Mouse (Mus musculus) kidney, postnatal 10 days (tissue): ENCODE results near the gene Ext2.

Source experiments
- DNase-seq: peaks from one replicate; pipeline ENCODE4 v3.0.0; 2021; ENCODE audit warnings: mixed read lengths

Gene Ext2

DNA sequence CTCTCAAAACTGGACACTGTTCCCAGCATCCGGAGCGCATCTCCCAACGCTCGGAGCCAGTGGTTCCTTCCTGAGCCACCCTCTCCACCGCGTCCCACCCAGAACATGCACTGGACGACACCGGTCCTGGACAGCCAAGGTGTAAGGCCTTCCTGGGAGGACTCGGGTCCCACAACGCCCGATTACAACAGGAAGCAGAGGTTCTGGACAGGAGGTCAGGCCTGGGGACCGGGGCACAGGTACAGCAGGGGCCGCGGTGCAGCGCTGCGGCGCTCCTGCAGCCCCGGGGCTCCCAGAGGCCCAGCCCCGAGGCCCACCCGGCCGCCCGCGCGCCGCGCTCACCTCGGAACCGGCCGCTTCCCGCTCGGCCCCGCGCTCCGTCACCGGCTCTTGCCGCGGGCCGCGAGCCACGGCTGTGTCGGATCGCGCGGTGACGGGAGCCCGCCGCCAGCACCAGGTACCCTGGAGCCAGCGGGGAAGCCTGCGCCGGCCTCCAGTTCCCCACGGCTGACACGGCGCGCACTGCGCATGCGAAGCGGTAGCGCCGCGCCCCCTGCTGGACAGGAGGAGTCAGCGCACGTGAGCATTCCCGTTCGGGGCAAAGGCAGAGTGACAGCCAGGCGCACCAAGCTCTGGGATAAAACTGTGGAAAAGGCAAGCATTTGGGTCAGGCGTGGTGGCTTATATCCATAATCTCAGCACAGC is at the start of gene Ext2:
Ext2 (minus strand) TSS at position 524 of the 705 bp plus-strand sequence.
- peak; percentile 95 for DNase-seq

DNA sequence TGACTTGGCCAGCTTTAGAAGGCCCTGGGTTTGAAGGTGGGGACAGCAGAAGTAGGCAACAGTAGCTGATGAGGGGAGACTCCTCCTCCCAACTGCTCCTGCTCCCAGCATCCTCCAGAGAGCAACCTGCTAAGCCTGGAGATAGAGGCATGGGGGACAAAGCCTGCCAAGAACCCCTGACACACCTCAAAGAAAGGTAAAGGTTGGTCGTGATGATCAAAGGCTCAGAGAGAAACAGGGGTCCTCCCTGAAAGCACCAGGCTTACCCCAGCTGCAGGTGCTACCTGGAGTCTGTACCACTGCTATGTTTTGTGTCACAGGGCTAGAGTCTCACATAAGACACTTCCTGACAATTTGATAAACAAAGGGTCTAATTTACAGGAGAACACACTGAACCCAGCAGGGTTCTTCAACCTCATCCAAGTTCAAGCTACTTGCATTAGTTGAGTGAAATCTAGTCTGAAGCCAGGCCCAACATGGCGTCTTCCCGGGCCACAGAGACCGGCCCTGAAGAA is 49.1 kb upstream of the Ext2 start:
- no peak for DNase-seq

DNA sequence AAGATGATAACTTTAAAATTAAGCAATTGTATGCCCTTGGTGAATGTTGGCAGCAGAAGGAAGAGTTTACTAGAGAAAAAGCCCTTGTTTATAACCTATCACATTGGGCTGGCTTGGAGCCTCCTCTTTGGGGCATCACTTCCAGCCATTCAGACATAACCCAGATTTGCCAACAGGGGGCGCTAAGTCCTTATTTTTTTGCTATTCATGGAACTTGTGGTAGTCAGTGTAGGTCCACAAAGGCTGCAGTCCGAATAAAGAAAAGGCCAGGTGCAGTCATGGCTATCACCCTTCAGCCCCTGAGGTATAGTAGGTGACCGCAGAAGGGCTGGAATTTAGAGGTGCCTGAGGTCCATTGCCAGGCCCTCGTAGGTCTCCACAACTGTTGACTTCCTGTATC is 48.5 kb upstream of the Ext2 start:
- peak; percentile 84 for DNase-seq

DNA sequence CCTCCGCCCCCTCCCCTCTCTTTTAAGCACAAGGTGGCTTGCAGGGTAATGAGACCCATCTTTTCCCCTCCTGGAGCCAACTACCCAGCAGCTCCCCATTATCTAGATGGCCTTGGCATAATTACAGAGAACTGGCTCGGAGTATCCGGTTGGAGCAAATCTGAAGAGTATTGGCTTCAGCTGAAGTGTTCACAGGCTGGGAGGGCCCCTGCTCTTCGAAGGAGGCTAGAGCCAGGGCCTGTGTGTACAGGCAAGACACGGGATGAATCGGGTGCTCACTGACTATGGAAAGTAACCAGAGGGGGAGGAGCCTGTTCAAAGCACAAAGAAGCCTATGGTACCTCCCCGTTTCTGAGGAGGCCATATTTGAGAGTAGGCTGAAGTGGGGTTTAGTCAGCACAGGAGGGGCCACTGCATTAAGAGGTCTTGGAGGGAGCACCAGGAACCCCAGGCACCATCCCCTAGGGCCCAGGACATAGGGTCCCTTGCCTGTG is 46.8 kb upstream of the Ext2 start, which contains the start of gene Accsl:
Accsl (minus strand) TSS at position 51 of the 494 bp plus-strand sequence.
- DNase-seq = no peak

DNA sequence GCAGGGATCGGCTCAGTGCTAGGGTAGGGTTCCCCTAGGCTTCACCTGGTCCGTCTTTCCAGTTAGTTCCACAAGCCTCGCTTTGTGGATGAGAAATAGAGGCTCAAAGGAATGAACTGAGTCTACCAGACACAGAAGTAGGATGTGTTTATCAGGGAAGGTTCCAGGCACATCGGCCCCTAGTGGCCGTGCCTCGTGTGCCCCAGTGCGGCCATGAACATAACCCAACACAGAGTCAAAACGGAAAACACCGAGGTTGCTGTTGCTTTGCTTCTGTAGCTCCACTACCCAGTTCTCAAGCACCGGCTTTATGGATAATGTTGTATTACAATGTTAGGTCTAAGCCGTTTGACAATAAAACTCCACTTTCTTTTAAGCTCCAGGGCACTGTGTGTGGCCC is 46.2 kb upstream of the Ext2 start:
- DNase-seq = no peak

DNA sequence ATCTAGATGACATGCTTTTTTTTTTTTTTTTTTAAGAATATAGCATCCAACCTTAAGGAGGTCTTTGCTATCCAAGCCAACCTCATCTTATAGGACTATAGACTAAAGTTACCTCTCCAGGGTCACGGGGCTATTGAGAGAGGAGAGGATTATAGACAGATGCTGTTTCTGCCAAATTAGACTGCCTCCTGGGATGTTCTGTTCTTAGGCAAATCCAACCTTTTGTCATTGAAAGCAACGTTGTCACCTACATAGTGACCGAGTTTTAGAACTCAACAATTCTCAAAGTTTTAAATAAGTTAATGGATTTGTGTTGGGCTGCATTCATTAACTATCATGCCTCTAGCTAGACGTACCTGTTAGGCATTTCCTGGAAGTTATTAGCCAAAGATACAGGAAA is 40.9 kb upstream of the Ext2 start:
- no peak for DNase-seq

DNA sequence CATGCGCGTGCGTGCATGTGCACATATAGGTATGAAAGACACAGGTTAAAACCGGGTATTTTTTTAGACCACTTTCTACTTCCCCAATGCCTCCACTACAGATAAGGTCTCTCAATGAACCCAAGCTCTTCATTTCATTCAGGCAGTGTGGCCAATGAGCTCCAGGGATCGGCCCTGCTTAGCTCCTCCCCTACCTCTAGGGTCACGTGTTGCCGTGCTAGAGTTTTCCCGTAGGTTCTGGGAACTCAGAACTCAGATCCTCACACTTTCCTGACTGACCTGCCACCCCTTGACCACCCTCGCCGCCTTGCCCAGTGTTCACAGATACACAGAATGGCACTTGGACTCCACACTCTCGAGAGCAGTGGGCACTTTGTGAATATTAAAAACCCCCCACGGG is 36.5 kb upstream of the Ext2 start:
- no peak for DNase-seq

DNA sequence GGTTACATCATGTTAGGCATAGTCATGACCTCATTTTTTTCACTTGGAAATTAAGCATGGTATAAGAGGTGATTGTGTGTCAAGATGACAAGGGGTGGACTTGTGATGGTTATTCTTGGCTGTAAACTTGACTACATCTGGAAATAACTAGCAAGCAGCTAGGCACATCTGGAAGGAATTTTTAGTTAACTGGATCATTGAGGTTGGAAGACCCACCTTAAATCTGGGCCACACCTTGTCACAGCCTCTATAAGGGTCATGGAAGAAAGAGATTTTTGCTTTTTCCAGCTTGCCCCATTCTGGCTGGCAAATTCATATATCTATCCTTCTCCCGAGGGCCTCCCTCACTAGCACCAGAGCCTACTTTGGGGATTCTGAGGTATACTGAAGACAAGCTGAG is 28.9 kb upstream of the Ext2 start:
- no peak for DNase-seq

DNA sequence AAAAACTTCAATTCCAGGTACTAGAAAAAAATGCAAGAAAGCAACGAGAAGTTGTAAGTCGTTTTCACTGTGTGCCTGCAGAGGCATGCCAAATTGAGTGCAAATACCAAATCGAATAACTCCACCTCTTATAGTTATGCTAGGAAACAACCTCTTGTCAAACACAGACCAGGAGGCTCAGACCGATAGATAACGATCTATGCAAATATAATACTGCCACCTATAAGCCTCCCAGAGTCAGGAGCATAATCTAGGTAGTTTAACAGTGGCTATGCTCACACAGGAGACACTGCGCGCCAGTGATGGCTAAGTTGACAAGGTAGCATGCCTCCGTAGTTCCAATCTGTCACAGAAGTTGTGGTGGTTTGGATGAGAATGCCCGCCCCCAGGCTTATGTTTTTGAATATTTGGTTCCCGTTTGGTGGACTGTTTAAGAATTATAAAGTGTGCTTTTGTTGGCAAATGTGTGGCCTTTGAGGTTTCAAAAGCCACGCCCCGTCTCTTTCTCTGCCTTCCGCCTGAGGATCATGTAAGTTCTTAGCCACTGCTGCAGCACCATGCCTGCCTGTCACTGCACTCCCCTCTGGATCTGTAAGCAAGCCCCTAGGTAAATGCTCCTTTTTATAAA is 28.1 kb upstream of the Ext2 start:
- DNase-seq = no peak

DNA sequence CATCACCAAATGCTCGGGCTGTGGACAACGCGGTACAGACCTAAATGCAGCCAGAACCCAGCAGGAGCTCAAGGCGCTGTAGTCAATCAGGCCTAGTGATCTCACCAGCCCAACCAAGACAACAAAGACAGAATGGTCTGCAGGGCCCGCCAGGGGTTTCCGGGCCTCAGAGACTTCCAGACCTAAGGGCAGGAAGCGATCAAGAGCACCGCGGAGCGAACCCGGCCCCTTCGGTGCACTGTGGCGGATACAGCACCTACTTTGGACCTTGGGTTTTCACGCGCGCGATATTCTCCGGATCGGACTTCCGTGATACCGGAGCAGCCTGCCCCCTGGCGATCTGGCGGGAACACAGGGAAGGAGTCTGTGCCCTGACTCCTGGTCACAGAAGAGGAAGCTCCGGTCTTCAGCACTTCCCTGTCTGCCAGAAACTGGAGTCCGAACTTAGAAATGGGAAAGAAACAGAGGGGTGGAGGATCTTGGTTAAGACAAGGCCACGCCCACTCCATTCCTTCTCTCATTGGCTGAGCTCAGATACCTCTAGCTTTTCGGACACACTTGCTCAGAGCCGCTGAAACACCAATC is 27.2 kb upstream of the Ext2 start, which contains the start of gene Accs:
Accs (minus strand) TSS at position 439 of the 585 bp plus-strand sequence.
- DNase-seq = peak; percentile 89

DNA sequence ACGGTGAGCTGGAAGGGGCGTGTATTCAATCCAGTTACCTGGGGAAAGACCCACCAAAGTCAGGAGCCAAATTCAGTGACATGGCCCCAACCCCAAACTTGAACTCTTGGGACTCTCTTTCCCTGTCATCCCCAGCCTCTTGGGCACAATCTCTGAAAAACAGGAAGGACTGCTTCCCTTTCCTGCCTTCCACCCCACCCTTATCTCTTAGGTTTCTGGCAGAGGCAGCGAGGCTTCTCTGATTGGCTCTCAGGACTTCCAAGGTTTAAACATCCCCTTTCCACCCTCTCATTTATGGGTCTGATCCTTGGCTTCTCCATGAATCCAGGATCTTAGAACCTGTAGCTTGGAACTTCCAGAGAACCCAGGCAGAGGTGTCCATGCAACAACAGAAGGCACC is 19.0 kb upstream of the Ext2 start:
- DNase-seq = no peak

DNA sequence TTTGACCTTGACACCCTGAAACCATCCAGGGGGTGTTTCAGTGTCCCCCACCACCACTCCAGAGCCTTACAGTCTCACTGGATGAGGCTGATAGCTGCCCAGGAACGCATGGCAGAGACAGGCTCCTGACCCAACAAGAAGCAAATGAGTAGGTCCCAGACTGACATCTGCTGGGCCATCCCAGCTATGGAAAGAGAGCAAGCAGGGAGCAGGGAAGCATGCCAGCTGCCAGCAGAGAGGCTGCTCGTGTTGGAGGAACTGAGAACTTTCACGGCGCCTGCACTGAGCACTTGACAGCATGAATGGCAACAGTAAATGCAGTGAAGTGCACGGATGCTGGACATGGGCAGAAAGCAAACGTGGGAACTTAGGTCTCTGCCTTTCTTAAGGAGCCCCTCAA is 17.7 kb upstream of the Ext2 start:
- DNase-seq = no peak

DNA sequence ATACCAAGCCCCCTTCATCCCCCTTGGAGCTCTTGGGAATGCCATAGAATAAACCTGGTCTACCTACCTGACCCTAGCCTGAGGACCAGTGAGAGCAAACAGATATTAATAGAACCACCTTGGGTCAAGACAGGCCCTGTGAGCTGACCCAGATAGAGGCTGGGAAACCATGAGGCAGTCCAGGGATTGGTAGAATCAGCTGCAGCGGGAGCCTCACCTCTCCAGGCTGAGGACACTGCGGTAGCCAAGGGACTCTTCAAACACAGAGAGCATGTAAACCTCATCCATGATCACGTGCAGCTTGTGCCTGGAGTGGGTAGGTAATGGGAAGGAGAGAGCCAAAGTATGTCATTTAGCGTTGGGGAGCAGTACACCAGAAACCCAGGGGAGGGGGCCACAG is 16.6 kb upstream of the Ext2 start:
- DNase-seq = no peak

DNA sequence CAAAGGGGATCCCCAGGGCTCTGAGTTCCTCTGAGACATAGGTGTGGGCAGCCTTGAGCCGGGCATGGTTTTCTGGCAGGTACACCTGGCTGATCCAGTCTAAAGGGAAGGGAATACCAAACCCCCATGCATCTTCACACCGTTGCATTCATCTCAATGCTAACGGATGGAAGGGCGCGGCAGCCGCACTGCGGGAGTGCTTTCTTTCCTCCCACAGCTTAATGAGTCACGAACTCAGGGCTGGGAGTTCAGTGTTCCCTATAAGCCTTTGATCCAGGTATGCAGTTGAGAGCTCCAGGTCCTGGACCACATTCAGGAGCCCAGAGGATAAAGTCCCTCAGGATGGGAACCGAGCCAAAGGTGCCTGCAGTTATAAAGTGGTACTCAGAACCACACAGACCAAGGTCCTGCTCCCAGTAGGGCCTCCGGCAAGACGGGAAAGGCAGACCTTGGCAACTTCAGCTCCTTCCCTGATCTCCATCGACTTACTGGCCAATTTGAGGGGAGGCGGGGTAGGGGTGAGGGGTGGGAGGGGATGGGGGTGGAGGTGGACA is 13.9 kb upstream of the Ext2 start:
- peak; percentile 68 for DNase-seq

DNA sequence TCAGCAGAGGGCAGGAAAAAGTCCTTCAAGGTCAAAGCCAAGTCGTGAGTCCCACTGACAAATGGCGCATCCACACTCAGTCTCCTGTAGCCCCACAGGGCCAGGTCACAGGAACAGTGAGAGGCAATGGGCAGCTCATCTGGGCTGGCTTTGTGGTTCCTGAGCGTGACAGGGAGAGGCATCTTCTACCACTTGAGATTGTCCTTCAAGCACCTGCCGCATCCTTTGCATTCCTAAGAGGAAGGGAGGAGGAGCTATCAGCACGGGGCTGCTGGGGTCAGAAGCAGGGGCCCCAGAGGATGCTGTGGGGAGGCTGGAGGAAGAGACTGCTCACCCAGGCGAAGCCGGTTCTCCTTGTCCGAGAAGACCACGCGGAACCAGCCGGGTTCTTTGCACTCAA is 13.2 kb upstream of the Ext2 start:
- no peak for DNase-seq

DNA sequence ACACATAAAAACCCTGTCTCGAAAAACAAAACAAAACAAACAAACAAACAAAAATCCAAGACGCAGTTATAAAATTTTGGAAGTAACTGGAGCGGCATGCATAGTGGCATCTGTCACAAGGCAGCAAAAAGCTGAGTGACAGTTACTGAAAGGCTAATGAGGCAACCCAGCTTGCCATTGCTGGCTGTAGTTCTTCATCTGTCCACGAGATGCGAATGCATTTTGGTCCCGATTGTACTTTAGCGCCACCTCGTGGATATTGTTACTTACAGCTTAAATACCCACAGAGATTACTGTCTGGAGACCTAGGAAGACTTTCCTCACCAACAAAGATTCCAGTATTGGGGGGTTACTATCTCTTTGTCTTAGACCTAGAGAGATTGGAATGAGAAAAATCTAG is 1.2 kb upstream of the Ext2 start:
- peak; percentile 83 for DNase-seq

DNA sequence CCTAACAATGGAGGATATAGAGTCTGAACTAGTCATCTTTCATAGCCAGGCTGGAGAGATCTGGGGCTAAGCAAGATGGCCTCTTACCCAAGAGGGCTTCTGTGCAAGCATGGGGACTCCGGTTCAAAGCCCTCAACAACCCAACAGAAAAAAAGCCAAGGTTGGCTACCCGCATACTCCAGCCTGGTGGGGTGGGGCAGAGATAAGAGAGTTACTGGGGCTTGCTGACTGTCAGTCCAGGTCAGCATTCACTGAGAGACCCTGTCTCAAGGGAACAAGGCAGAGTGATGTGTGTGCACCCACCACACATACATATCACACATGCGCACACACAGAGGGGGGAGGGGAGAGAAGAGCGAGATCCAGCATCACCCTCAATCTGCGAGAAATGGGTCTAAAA is 4.6 kb downstream of the Ext2 start:
- DNase-seq = no peak

DNA sequence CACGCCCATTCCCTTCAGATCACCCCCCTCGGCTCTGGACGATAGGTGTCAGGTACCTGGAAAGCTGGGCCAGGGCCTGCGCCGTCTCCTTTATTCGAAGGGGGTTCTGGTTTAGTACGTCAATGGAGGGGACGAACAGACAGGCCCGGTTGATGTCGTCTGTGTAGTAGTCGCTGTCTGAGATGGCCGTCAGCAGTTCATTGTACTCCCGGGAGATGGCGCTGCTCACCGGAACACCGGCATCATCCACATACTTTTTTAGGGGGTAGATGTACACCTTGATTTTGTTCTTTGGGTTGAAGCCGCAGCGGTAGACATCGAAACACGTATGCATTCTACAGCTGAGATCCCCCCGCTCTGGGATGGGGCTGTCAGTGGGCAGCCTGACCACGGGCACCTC is 9.0 kb downstream of the Ext2 start:
- DNase-seq = no peak

DNA sequence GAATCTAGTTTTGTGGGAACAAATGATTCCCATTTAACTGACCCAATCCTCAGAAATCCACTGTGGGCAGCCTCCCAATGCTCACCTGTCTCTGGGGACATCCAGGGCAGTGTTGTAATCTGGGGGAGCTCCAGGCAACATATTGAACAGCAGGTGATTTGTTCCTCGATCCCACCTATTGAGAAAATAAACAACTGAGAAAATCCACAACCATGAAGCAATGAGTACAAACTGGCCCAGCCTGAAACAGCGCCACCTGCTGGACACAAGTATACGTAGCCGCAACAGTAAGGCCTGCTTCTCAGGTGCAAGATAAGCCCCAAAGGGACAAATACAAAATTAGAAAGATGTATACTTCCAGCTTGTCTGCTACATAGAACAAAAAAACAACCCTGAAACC is 10.6 kb downstream of the Ext2 start:
- DNase-seq = peak; percentile 82

DNA sequence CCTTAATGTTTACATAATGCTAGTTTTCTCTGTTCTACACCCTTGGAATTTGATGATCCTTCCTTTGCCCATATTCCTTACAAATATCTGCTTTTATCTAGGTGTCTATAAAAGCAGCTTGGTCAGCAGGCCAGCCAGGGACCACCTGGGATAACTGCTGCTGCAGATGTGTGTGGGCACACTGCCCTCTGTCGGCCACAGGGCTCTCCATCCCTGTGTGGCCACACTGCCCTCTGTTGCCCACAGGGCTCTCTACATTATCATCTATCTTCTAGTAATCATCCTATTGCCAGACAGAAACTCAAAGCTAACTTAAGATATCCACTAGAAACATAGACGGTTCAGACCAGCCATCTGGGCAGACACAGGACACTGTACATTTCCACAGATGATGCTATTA is 12.4 kb downstream of the Ext2 start:
- peak; percentile 69 for DNase-seq

DNA sequence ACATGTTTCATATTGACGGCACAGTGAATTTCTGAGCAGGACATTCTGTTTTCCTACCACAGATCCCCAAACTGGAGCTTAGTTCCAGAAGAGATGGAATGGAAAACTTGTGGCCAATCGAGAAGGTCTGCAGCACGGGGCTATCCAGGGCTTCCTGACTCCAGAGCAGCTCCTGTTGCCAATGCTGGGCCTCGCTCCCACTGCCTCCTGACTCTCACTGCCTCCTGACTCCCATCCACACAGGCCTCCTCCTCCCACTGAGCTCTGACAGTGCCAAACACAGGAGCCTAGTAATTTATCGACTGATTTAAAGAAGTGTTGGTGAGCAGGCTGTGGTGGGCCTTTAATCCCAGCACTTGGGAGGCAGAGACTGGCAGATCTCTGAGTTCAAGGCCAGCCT is 14.3 kb downstream of the Ext2 start:
- no peak for DNase-seq

DNA sequence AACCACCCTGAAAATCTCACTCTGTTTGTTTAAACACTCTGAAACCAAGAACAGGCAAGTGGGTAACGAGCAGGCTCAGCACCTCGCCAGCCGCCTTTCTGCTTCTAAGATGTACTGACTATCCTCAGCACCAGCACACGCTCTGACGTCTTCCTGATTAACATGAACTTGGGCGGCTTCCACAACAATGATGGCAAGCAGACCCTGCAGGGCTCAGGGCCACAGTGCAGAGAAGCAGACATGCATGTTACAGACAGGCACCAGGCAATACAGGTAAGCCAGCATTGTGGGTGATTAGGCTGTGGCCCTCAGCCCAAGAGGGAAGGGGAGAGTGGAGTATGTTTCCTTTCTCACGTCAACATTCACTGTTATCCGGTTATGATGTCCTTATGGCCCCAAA is 14.9 kb downstream of the Ext2 start:
- DNase-seq = no peak

DNA sequence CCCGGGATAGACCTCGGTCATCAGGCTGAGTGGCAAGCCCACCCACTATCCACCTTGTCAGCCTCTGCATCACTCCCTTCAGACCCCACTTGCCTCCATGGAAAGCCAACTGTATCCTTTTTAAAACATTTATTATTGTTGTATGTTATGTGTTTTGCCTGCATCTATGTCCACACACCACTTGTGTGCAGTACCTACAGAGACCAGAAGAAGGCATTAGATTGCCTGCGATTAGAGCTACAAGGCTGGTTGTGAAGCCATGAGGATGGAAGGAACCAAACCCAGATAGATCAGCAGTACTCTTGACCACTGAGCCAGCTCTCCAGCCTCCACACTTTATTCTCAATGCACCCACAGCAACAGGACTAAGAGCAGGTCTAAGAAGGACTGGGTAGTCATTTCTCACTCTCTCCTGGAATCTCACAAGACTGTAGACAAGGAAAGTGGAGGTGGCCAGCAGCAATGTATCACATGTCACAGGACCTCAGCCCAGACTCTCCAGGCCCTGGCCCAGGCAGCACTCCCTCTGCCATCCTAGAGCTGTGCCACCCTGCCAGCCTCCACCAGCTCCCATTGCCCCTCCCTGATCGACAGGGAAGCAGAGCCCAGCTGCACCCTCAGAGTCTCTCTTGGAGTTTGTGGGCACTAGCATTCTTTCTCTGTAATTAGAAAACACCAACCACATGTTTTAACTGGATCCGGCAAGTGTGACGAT is 15.7 kb downstream of the Ext2 start:
- no peak for DNase-seq
